Mouse (Mus musculus) brain, embryonic 14.5 days (tissue): ENCODE measurements around the gene Cad.

Experiments
- CTCF ChIP-seq: fragments of 200-500 bp; IDR thresholded peaks from 2 replicates; pipeline ENCODE4 v1.5.1; 2012; ENCODE audit warnings: inconsistent platforms, mild to moderate bottlenecking, moderate library complexity, borderline replicate concordance; ENCODE audit not compliant: insufficient read depth, insufficient read length; ENCODE audit errors: extremely low read depth
- POLR2A ChIP-seq: fragments of 200-500 bp; IDR thresholded peaks from 2 replicates; pipeline ENCODE4 v1.6.1; 2012; ENCODE audit warnings: mild to moderate bottlenecking, inconsistent platforms, borderline replicate concordance; ENCODE audit not compliant: poor library complexity, insufficient read depth, insufficient read length, severe bottlenecking; ENCODE audit errors: extremely low read depth

DNA sequence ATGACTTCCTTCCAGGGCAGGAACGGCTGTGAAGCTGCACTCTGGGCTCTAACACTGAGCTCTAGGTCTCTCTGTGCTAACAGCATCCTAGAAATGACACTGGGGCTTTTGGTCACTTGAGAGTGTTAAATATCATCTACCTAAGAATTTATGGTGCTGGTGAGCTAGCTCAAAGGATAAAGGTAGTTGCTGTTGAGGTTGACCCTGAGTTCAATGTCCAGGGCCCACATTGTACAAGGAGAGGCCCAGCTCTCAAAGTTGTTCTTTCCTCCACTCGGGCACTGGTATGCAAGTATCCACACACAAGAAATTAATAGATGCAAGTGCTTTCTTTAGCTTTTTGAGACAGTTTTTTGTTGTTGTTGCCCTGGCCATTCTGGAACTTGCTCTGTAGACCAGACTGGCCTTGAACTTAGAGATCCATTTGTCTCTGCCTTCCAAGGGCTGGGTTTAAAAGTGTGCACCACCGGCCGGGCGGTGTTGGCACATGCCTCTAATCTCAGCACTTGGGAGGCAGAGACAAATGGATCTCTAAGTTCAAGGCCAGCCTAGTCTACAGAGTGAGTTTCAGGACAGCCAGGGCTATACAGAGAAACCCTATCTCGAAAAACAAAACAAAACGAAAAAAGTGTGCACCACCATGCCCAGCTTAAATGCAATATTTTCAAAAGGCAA lies 16.3 kb upstream of the Cad start:
- no peak for TF ChIP-seq CTCF
- no peak for TF ChIP-seq POLR2A
